ENCODE assay signal across 8 mouse cellular contexts in genomic region chr1:183299161-183299560, GRCm38 (mm10). TPM values are rescaled to one million over a fixed set of nuclear protein-coding genes. Genes with fewer than 3 reads are reported as not detected.
DNase-seq lines count a peak whose midpoint lies in the region; ATAC-seq and TF ChIP-seq lines count a peak whose summit lies in the region.
"Had no signal": no experiment of that assay in that cellular context is flagged by ENCODE, and none has a peak within 500 bp of the region (broad histone marks: within the 10 kb centered on the region; RNA-seq: fewer than 3 reads in every experiment).

No protein-coding gene starts in this region.

- peak; percentile 98 for DNase-seq in CH12.LX (ENCODE audit: extremely low read depth)
- peak; percentile 95 for DNase-seq in NIH3T3 (ENCODE audit: low read depth)
- DNase-seq in cerebellum, postnatal 25 days, result peak; percentile 73 to 79
- DNase-seq in heart, embryonic 10.5 days (ENCODE audit: low spot score), result peak; percentile 100
- peak; percentile 98 to 99 for DNase-seq in left cerebral cortex, adult 18-20 months (ENCODE audit: low spot score in 2 of 2)
- peak; percentile 89 for DNase-seq in neural tube, embryonic 11.5 days (ENCODE audit: low spot score)
- DNase-seq in thymus, adult 2 months, result peak; percentile 94

- no peak overlapping the region for H3K4me3 ChIP-seq in CH12.LX (replicated peaks in 1 of 3; ENCODE audit: low read depth in 2 of 3, low read length in 2 of 3, poor library complexity in 1 of 3)
- no peak overlapping the region for H3K4me3 ChIP-seq in heart, embryonic 10.5 days
- H3K4me3 ChIP-seq in neural tube, embryonic 11.5 days (ENCODE audit: low read depth, low read length), result no peak overlapping the region
- H3K4me3 ChIP-seq in thymus, adult 2 months (ENCODE audit: control insufficient read depth, insufficient read depth, low read length), result no peak overlapping the region

- no peak for ATAC-seq in neural tube, embryonic 11.5 days (ENCODE audit: insufficient read depth, low FRiP score, low TSS enrichment)

- dilution Hi-C loops in CH12.LX (cut with MboI; ENCODE audit: extremely low pct_ligation_motif_present, extremely low pct_unique_long_range_greater_than_20kb, low sequenced_read_pairs), result no loop called here

- peaks cover 0 to 5% of the 10 kb centered on the region in 2 experiments; a peak in 1 of 4 replicates for H3K4me1 ChIP-seq in CH12.LX (ENCODE audit: control insufficient read depth in 1 of 2, insufficient read depth in 2 of 2)
- no peaks in the 10 kb centered on the region for H3K4me1 ChIP-seq in heart, embryonic 10.5 days
- no peaks in the 10 kb centered on the region for H3K4me1 ChIP-seq in neural tube, embryonic 11.5 days (ENCODE audit: control insufficient read depth, insufficient read depth, low read length)
- peaks cover 5% of the 10 kb centered on the region; the same call in 1 of the 2 replicates for H3K4me1 ChIP-seq in thymus, adult 2 months (replicated peaks; ENCODE audit: control insufficient read depth, insufficient read depth, low read length)
- H3K4me1 ChIP-seq: liver, embryonic 15.5 days had no signal

- in situ Hi-C loops in CH12.LX (cut with MboI; ENCODE audit: low pct_ligation_motif_present, low pct_unique_long_range_greater_than_20kb, low sequenced_read_pairs), result no loop called here

- H3K36me3 ChIP-seq in CH12.LX (replicated peaks in 1 of 2; ENCODE audit: control insufficient read depth in 1 of 2, insufficient read depth in 1 of 2, low read length in 1 of 2), result peaks cover 0 to 2% of the 10 kb centered on the region in 2 experiments
- no peaks in the 10 kb centered on the region for H3K36me3 ChIP-seq in heart, embryonic 10.5 days
- no peaks in the 10 kb centered on the region for H3K36me3 ChIP-seq in neural tube, embryonic 11.5 days (ENCODE audit: control insufficient read depth, insufficient read depth, low read length)
- H3K36me3 ChIP-seq in thymus, adult 2 months (ENCODE audit: control insufficient read depth, insufficient read depth, low read length), result no peaks in the 10 kb centered on the region
- H3K36me3 ChIP-seq: liver, embryonic 15.5 days had no signal

- H3K4me2 ChIP-seq in CH12.LX (ENCODE audit: insufficient read depth, low read depth, poor library complexity, severe bottlenecking), result no peak overlapping the region
- H3K4me2 ChIP-seq in neural tube, embryonic 11.5 days (ENCODE audit: low read depth), result no peak overlapping the region

- H3K79me2 ChIP-seq in CH12.LX (replicated peaks; ENCODE audit: control insufficient read depth, extremely low read depth, insufficient read depth, poor library complexity, severe bottlenecking), result peaks cover 12% of the 10 kb centered on the region

- TF ChIP-seq POLR2A in CH12.LX (IDR thresholded peaks at IDR 0.05; ENCODE audit: low read depth, low read length), result no peak
- TF ChIP-seq POLR2A in thymus, adult 2 months (IDR thresholded peaks at IDR 0.05; ENCODE audit: control insufficient read depth, extremely low read depth, insufficient read depth, low read length, poor library complexity), result no peak

- no peak for TF ChIP-seq RAD21 in CH12.LX (IDR thresholded peaks at IDR 0.05; ENCODE audit: low read depth, low read length)

- H3K9me3 ChIP-seq in CH12.LX (replicated peaks; ENCODE audit: low read length), result no peaks in the 10 kb centered on the region
- H3K9me3 ChIP-seq in heart, embryonic 10.5 days, result no peaks in the 10 kb centered on the region
- no peaks in the 10 kb centered on the region for H3K9me3 ChIP-seq in neural tube, embryonic 11.5 days (ENCODE audit: control insufficient read depth, low read length)
- H3K9me3 ChIP-seq: liver, embryonic 15.5 days had no signal

- no peak for TF ChIP-seq CTCF in CH12.LX (conservative IDR thresholded peaks at IDR 0.05 in 1 of 2, IDR thresholded peaks at IDR 0.05 in 1 of 2; ENCODE audit: low read depth in 2 of 2, low read length in 2 of 2)
- no peak for TF ChIP-seq CTCF in thymus, adult 2 months (IDR thresholded peaks at IDR 0.05; ENCODE audit: borderline replicate concordance, control insufficient read depth, extremely low read depth, insufficient read depth, low read length, poor library complexity)

- no peak overlapping the region for H3K9ac ChIP-seq in CH12.LX (ENCODE audit: insufficient read depth, low read depth)
- no peak overlapping the region for H3K9ac ChIP-seq in neural tube, embryonic 11.5 days (ENCODE audit: low read length)
- H3K9ac ChIP-seq: liver, embryonic 15.5 days had no signal

- no peak for TF ChIP-seq EP300 in CH12.LX (IDR thresholded peaks at IDR 0.05; ENCODE audit: low read length)

- 86% methylated on average over 6 of the region's 6 CpGs for WGBS in heart, embryonic 10.5 days
- WGBS in neural tube, embryonic 11.5 days, result 87% methylated on average over 6 of the region's 6 CpGs
- 92% methylated on average over 6 of the region's 6 CpGs for WGBS in thymus, adult 2 months

- no peak overlapping the region for H3K27ac ChIP-seq in CH12.LX (ENCODE audit: insufficient read depth, low read depth)
- H3K27ac ChIP-seq in heart, embryonic 10.5 days, result no peak overlapping the region
- H3K27ac ChIP-seq in neural tube, embryonic 11.5 days (ENCODE audit: low read depth, low read length), result no peak overlapping the region
- H3K27ac ChIP-seq in thymus, adult 2 months (ENCODE audit: control insufficient read depth, insufficient read depth, low read length), result no peak overlapping the region
- H3K27ac ChIP-seq: liver, embryonic 15.5 days had no signal

- H3K27me3 ChIP-seq in CH12.LX (replicated peaks), result no peaks in the 10 kb centered on the region
- H3K27me3 ChIP-seq in heart, embryonic 10.5 days (ENCODE audit: insufficient read depth, poor library complexity, severe bottlenecking), result no peaks in the 10 kb centered on the region
- H3K27me3 ChIP-seq in neural tube, embryonic 11.5 days (ENCODE audit: control insufficient read depth, insufficient read depth, low read length), result no peaks in the 10 kb centered on the region
- no peaks in the 10 kb centered on the region for H3K27me3 ChIP-seq in thymus, adult 2 months (ENCODE audit: control insufficient read depth, insufficient read depth, low read length)
- H3K27me3 ChIP-seq: liver, embryonic 15.5 days had no signal

TF ChIP-seq in CH12.LX, 34 proteins besides CTCF, POLR2A, EP300 and RAD21:
- TF ChIP-seq BHLHE40 (IDR thresholded peaks at IDR 0.05; ENCODE audit: low read depth, low read length), result no peak
- TF ChIP-seq ZNF384 (IDR thresholded peaks at IDR 0.05; ENCODE audit: low read depth, low read length), result no peak
- TF ChIP-seq MYC (IDR thresholded peaks at IDR 0.05; ENCODE audit: low read depth, low read length), result no peak
- TF ChIP-seq NELFE (IDR thresholded peaks at IDR 0.05; ENCODE audit: low read depth, low read length), result no peak
- no peak for TF ChIP-seq USF2 (conservative IDR thresholded peaks at IDR 0.05; ENCODE audit: low read depth, low read length)
- TF ChIP-seq IRF4 (IDR thresholded peaks at IDR 0.05; ENCODE audit: low read depth, low read length), result no peak
- no peak for TF ChIP-seq SIN3A (IDR thresholded peaks at IDR 0.05; ENCODE audit: low read length)

RNA-seq across cellular contexts. Expression of gene Brox, which starts 2.1 kb away (rescaled TPM):
- total RNA-seq in CH12.LX (2012; rRNA removed), result 21.0 and 21.8 TPM in 2 replicates
- 37.8 and 44.7 TPM in 2 replicates for total RNA-seq in CH12.LX (2014; rRNA removed)
- polyA plus RNA-seq in CH12.LX (2012; ENCODE audit: insufficient read length, low read depth), result 19.8 and 20.4 TPM in 2 replicates
- 33.3 and 40.7 TPM in 2 replicates for polyA plus RNA-seq in heart, embryonic 10.5 days (2016; fragmentation: Nextera tagmentation; extraction: Ambion mirVana)
- total RNA-seq in left cerebral cortex, adult 18-20 months (2021), result 10 to 100 TPM; 52.5 to 53.6 TPM
- polyA plus RNA-seq in neural tube, embryonic 11.5 days (2014; fragmentation: Nextera tagmentation; extraction: Ambion mirVana), result 74.2 and 78.1 TPM in 2 replicates
- 30.8 and 34.2 TPM in 2 replicates for polyA plus RNA-seq in thymus, adult 2 months (2012; rRNA removed)

RNA-seq across cellular contexts. Expression of gene Aida, which starts 2.8 kb away (rescaled TPM):
- 11.0 and 15.8 TPM in 2 replicates for total RNA-seq in CH12.LX (2012; rRNA removed)
- 31.6 and 32.8 TPM in 2 replicates for total RNA-seq in CH12.LX (2014; rRNA removed)
- 41.7 and 45.2 TPM in 2 replicates for polyA plus RNA-seq in CH12.LX (2012; ENCODE audit: insufficient read length, low read depth)
- polyA plus RNA-seq in heart, embryonic 10.5 days (2016; fragmentation: Nextera tagmentation; extraction: Ambion mirVana), result 27.5 and 41.1 TPM in 2 replicates
- 10 to 100 TPM; 52.3 to 59.1 TPM for total RNA-seq in left cerebral cortex, adult 18-20 months (2021)
- polyA plus RNA-seq in neural tube, embryonic 11.5 days (2014; fragmentation: Nextera tagmentation; extraction: Ambion mirVana), result 29.2 and 37.0 TPM in 2 replicates
- 19.8 and 24.7 TPM in 2 replicates for polyA plus RNA-seq in thymus, adult 2 months (2012; rRNA removed)
